Mouse (Mus musculus): ENCODE measurements around the gene Agpat4.
"Not testable (repeated sequence)": the region's sequence is repeated elsewhere in the genome, so short reads cannot be mapped to it uniquely, and the experiment has no call there.

Agpat4 gene

GRCm38 (mm10) chr17:12122262-12122661, 3.8 kb downstream of the Agpat4 start:
- DNase-seq (ENCODE audit: extremely low spot score, low spot score), result not testable (repeated sequence)

DNA sequence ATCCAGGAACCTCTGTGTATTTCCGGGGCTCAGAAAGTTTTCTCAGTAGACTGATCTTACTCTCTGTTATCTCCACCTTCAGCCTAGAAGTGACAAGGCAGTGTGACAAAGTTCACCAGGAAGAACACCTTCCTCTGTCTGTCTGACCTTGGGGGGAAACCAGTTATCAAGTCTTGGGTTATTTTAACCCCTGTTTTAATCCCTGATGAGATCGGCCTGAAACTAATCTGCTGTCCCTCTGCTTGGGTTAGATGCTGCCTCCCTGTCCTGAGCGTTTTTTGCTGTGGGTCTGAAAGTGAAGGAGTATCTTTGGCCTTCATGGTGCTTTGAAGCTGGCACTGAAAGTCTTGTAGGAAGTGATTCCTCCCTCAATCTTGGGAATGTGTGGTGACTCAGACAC, 4.7 kb downstream of the Agpat4 start:
- no peak for DNase-seq (ENCODE audit: extremely low spot score, low spot score)

DNA sequence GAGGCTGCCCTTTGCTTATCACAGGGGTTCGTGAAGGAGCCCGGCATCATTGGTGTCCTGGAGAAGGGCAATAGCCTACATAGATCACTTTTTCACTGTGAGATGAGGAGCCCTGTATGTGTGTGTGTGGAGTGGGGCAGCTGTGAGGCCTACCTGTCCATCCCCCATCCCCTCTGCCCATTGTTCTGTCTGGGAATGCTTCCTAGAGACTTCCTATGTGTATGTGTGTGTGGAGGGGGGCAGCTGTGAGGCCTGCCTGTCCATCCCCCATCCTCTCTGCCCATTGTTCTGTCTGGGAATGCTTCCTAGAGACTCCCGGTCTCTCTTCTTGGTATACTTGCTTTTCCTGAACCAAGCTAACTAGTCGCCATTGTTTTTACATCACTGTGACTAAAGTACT, 8.6 kb downstream of the Agpat4 start:
- no peak for DNase-seq (ENCODE audit: extremely low spot score, low spot score)

GRCm38 (mm10) chr17:12128976-12129375, 10.5 kb downstream of the Agpat4 start:
- DNase-seq (ENCODE audit: extremely low spot score, low spot score), result no peak

GRCm38 (mm10) chr17:12131171-12131570, 12.7 kb downstream of the Agpat4 start:
- DNase-seq (ENCODE audit: extremely low spot score, low spot score), result no peak

DNA sequence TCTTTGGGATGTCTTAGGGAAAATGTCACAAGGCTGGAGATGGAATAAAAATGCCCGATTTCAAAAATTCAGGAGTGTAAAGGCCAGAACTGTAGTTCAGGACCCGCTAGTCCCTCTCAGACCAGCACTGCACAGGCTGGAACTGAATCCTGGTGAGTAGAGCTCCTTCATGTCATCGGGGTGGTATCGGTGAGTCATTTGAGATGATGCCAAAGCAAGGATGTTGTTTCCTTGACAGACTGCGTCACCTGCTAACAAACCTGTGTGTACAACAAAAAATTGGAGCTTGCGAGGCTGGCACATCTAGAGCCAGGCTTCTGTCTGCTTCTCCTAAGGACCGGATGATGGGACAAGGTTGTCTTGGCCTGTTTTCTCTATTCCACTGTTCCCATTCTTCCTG, 13.1 kb downstream of the Agpat4 start:
- no peak for DNase-seq (ENCODE audit: extremely low spot score, low spot score)

DNA sequence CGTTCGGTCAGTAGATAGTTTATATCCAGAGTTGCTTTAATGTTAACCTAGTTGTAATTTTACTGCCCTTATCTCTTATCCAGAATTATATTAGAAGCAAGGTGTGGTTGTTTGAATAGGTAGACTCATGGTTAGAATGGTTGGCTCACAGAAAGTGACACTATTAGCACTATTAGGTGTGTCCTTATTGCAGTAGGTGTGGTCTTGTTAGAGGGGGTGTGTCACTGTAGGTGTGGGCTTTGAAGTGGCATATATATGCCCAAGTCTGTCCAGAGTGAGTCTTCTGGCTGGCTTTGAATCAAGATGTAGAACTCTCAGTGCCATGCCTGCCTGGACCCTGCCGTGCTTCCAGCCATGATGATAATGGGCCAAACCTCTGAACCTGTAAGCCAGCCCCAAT, 14.4 kb downstream of the Agpat4 start:
- DNase-seq (ENCODE audit: extremely low spot score, low spot score), result no peak

DNA sequence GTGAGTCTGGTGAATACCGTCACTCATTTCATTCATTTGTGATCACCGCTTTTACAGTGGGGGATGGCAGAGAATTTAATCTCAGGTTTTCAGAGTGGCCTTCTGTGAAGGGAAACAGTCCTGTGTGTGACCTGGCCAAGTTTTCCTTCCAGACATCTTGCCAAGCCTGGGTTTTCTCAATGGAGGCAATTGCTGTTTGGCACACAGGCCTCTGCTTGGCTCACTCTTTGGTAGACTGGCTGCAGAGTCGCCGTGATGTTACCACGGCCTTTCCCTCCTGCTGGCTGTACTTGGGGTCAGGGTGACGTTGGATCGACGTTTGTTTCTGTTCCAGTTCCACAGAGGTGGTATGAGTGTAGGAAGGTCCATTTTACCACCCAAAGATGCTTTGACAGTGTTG, 15.5 kb downstream of the Agpat4 start:
- no peak for DNase-seq (ENCODE audit: extremely low spot score, low spot score)

- DNase-seq (ENCODE audit: extremely low spot score, low spot score), result no peak
Measured at GRCm38 (mm10) chr17:12134975-12135633, 16.6 kb downstream of the Agpat4 start.

- no peak for DNase-seq (ENCODE audit: extremely low spot score, low spot score)
Measured at GRCm38 (mm10) chr17:12138355-12138754, 19.9 kb downstream of the Agpat4 start.

DNA sequence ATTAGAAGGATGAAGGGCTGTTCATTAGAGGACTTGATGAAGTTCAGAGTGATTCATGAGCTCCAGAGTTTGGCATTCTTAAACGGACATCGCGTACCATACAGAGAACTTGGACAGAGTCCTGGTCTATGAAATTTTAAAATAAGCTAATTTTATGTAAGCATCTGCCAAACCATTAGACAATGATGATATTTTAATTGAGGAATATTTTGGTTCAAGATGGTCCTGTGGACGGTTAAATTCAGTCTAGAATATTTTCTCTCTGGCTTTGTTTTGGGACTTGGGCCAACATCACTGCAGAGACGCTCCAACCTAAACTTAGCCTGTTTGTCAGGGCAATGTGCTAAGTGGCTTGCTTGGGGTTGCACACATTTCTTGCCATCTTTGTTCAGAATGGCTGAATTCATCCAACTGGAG, 25.5 kb downstream of the Agpat4 start:
- DNase-seq (ENCODE audit: extremely low spot score, low spot score), result no peak

DNA sequence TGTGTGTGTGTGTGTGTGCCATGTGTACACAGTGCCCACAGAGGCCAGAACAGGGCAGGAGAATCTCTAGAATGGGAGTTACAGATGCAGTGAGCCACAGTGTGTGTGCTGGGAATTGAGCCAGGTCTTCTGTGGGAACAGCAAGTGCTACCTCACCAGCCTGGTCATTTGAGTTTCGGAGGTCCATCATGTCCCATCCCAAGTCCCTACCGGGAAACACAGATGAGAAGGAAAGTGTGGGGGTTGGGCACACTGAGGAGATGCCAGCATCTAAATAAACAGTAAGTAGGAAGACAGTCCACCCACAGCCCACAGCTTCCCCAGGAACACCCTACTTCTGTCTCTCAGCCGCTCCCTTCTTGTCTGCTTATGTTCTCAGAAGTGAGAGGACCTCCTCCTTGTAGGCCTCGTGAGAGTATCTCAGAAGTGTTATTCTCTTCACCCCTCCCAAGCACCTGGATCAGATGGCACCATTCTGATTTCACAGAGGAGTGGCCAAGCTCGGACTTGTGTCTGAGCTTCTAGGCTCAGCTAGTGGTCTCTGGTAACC, 27.7 kb downstream of the Agpat4 start:
- no peak for DNase-seq (ENCODE audit: extremely low spot score, low spot score)

- DNase-seq (ENCODE audit: extremely low spot score, low spot score), result no peak
Measured at GRCm38 (mm10) chr17:12147830-12148229, 29.3 kb downstream of the Agpat4 start.

GRCm38 (mm10) chr17:12149232-12149861, 30.8 kb downstream of the Agpat4 start:
- DNase-seq (ENCODE audit: extremely low spot score, low spot score), result no peak

GRCm38 (mm10) chr17:12150970-12151369, 32.5 kb downstream of the Agpat4 start:
- no peak for DNase-seq (ENCODE audit: extremely low spot score, low spot score)

- no peak for DNase-seq (ENCODE audit: extremely low spot score, low spot score)
Measured at GRCm38 (mm10) chr17:12154260-12154659, 35.8 kb downstream of the Agpat4 start.

- DNase-seq (ENCODE audit: extremely low spot score, low spot score), result no peak
Measured at GRCm38 (mm10) chr17:12155236-12155635, 36.7 kb downstream of the Agpat4 start.

DNA sequence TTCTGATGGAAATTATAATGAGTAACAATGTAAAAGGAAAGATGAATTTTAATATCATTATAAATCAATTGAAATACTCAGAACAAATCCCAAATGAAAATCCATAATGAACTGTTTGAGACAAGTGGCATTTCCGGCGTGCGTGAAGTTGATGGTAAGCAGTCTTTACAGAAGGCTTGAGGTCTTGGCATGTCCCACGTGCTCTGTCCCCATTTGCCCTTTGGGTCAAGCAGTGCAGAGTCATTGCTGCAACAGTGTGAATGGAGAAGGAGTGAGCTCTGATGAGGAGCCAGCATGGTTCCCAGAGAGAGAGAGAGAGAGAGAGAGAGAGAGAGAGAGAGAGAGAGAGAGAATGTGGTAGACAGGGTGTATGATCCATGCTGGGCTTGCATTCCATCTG, 37.4 kb downstream of the Agpat4 start:
- DNase-seq (ENCODE audit: extremely low spot score, low spot score), result no peak

GRCm38 (mm10) chr17:12156661-12157060, 38.2 kb downstream of the Agpat4 start:
- no peak for DNase-seq (ENCODE audit: extremely low spot score, low spot score)

- DNase-seq (ENCODE audit: extremely low spot score, low spot score), result no peak
Measured at GRCm38 (mm10) chr17:12157203-12157602, 38.7 kb downstream of the Agpat4 start.

DNA sequence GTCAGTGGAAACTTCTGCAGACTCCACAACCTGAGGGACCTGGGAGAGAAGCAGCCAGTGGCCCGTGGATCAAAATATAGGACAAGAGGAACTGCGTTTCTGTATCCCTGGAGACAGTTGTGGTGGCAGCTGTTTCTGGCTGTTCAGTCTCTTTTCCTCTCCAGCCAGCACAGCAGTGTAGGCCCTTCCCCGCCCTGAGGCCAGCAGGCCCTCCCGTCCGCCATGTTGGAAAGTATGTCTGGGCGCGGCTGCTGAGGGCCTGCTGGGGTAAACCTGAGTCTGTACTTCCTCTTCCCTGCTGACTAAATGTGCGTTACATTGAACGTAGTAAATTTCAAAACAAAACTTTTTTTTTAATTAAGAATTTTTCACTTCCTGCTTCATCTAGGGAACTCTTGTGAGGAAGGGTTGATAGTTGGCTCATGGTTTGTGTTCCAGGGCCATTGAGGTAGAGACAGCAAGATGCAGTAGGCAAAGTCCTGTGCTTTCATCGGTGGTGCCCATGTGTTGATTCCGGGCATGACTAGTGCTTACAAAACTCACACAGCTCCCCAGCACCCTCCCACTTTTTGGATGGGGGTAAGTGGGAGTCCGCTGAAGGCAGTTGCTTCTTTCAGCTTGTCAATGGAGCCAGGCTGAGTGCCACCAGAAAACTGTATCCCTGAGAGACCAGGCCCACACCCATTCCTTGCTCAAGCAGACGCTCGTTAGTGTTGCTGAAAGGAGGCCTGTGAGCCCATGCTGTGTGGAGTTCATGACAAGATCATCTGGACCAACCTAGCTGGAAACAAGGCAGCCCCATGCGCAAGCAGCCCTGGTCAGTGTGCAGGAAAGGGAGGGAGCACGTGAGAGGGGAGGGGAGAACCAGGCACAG, 40.9 kb downstream of the Agpat4 start:
- DNase-seq (ENCODE audit: extremely low spot score, low spot score), result no peak

DNA sequence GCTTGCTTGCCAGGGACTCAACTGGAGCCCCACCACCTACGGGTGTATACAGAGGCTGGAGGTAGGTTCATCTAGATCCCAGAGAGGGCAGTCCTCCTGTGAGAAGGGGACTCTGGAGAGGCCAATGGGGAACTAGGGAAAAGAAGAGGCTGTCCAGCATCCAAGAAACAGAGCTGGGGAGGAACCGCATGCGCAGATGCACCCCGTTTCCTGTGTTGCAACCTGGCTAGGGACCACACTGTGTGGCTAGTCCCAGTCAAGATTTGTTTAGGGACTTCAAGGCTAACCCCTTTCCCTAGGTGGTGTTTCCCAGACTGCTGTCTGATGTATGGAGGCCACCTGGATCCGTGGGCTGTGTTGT, 41.5 kb downstream of the Agpat4 start:
- DNase-seq (ENCODE audit: extremely low spot score, low spot score), result no peak
